Mouse (Mus musculus): Measurements from ENCODE around the gene Fam214a. TPM values are rescaled to one million over a fixed set of nuclear protein-coding genes. Genes with fewer than 3 reads are reported as not detected.

Fam214a gene
- polyA plus RNA-seq, 1 experiment = 29.9 TPM

DNA sequence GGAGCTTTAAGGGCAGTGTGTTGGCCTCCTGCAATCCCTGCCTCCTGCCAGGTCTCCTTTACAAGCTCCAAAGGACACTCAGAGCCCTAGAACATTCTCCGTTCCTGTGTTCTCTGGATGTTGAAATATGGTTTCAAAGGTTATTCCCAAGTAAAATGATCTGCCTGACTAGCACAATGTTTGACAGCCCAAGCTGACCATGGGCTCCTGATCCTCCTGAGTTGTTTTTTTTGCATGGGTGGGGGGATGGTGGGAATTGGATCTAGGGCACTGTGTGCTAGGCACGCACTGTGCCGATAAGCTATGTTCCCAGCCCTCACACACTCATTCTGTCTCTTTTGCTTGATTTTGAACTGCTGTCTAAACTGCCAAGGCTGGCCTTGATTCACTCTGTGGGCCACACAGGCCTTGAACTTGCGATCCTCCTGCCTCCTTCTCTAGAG is 22.7 kb upstream of the Fam214a start:
- H3K4me3 ChIP-seq (ENCODE audit: insufficient read depth, low read depth, low read length) = no peak overlapping the region
- peak overlapping the region; percentile 94 for H3K27ac ChIP-seq (replicated peaks; ENCODE audit: low read depth, low read length)
- peaks cover 13% of the 10 kb centered on the region for H3K4me1 ChIP-seq (ENCODE audit: control insufficient read depth, insufficient read depth, insufficient read length, low read length)

DNA sequence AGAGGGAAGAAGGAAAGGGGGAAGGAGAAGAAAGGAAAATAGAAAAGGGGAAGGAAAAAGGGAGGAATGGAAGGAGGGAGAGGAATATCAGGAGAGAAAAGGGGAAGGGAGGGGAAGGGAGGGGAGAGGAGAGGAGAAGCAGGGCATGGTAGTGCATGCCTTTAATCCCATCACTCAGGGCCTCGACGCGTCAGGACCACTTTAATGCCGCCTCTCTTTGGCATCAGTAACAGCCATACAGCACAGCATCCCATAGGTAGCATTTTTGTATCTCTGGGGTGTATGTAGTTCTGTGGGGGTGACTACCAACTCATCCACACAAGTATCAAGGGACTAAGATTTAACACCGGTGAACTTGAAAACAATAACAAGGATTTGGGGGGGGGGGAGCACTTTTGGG is 22.0 kb upstream of the Fam214a start:
- Histone ChIP-seq H3K27ac (replicated peaks; ENCODE audit: low read depth, low read length) (peak overlapping the region; percentile 94), H3K4me3 (ENCODE audit: insufficient read depth, low read depth, low read length) (no peak overlapping the region), H3K4me1 (ENCODE audit: control insufficient read depth, insufficient read depth, insufficient read length, low read length) (peaks cover 13% of the 10 kb centered on the region)

DNA sequence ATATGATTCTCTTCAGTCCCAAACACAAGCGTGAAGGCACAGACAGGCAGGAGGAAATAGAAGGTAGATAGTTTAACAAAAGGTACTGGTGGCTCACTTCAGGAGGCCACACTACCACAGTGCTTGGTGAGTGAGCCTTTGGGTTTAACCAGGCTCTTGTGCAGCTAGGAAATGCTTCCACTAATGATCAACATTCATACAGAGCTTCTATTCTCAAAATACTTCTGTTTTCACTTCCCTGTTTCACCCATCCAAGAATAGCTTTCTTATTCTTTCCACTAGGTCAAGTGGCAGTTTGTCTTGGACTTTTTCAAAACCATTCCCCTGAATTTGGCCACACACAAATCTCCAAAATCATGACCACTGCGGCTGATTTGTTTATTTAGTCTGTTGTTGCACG is 17.4 kb upstream of the Fam214a start:
- peaks cover 14% of the 10 kb centered on the region for H3K4me1 ChIP-seq (ENCODE audit: control insufficient read depth, insufficient read depth, insufficient read length, low read length)
- peak overlapping the region; percentile 81 for H3K27ac ChIP-seq (replicated peaks; ENCODE audit: low read depth, low read length)
- H3K4me3 ChIP-seq (ENCODE audit: insufficient read depth, low read depth, low read length) = no peak overlapping the region

DNA sequence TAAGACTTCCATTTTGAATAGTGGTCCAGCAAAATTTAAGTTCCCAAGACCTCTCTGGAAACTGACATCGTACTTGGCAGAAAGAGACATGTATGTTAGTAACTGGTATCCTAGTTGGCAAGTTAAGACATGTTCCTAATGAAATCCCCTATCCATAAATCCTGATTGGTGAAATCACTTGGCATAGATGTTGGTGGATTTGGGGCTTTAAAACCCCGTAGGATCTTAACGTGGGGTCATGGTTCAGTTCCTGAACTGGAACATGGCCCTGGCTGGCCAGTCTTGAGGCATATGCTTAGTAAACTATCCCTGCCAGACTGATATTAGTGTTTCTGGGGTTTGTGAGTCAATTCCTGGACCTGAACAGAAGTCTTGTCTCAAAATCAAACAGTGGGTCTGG is 14.9 kb upstream of the Fam214a start:
- Histone ChIP-seq H3K4me3 (ENCODE audit: insufficient read depth, low read depth, low read length) (no peak overlapping the region), H3K4me1 (ENCODE audit: control insufficient read depth, insufficient read depth, insufficient read length, low read length) (peaks cover 4% of the 10 kb centered on the region), H3K27ac (replicated peaks; ENCODE audit: low read depth, low read length) (0 out of 2 replicates have a peak overlapping the region, but pooled peaks have one; percentile 18)

DNA sequence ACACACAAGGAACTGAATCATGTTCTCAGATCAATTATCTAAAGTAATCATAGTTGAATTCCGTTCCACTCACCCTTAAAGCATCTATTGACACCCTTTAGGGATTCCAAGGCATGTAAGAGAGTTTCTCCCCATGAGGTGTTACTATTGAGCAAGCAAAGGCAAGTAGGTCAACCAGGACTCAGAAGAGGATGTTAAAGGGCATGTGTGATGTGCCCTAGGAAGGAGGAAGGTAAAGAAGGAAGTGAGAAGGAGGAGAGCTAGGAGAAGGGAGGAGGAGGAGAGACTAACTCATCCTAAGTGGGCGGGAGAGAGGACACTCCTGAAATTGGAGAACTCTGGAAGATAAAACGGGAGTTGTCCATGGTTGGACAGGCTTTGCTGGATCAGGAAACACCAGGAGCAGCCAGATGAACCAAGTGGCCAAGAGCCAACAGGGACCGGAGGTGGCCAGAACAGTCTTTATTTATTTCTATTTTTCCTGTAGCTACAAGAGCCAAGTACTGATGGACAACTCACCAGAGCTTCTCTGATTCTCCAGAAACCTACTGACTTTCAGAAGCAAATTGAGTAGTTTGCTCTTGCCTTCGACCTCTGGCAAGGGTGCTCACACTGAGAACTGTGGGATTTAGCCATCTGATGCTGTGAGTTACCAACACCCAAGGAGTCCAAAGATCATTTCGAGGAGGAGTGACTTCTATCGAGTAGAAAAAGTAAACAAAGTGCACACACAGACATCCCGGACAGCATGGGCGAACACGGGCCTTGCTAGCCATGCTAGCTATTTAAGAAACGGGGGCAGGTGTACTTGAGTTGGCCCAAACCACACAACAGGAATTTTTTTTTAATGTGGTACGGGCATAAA is 13.8 kb upstream of the Fam214a start:
- H3K4me1 ChIP-seq (ENCODE audit: control insufficient read depth, insufficient read depth, insufficient read length, low read length) = peaks cover 4% of the 10 kb centered on the region
- H3K27ac ChIP-seq (replicated peaks; ENCODE audit: low read depth, low read length) = 0 out of 2 replicates have a peak overlapping the region, but pooled peaks have one; percentile 13
- H3K4me3 ChIP-seq (ENCODE audit: insufficient read depth, low read depth, low read length) = no peak overlapping the region

DNA sequence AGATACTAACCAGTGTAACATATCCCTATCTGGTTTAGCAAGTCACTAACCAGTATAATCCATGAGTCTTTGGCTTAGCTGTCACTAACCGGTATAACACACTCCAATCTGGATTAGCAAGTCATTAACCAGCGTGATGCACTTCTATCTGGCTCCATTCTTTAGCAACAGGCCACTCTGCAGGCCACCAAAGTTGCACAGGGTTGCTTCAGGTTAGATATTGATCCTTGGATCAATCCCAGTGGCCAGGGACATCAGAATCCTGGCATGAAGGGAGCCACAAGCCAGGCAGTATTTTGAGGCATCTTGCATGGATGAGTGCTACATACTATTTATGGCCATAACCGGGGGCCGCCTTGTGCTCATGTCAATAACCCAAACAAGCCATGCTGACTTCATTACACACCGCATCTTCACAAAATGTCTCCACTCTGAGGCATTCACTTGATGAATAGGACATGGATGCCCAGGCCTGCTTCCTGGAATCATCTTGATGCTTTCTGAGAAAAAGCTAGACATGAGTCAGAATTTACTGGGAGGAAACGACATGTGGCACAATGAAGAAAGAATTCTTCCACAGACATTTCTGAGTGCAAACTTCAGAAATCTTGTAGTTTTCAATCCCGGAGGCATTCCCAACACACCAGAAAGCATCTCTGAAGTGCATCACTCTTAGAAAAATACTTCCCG is 5.8 kb upstream of the Fam214a start:
- no peaks in the 10 kb centered on the region for H3K4me1 ChIP-seq (ENCODE audit: control insufficient read depth, insufficient read depth, insufficient read length, low read length)
- no peak overlapping the region for H3K27ac ChIP-seq (replicated peaks; ENCODE audit: low read depth, low read length)
- H3K4me3 ChIP-seq (ENCODE audit: insufficient read depth, low read depth, low read length) = no peak overlapping the region

DNA sequence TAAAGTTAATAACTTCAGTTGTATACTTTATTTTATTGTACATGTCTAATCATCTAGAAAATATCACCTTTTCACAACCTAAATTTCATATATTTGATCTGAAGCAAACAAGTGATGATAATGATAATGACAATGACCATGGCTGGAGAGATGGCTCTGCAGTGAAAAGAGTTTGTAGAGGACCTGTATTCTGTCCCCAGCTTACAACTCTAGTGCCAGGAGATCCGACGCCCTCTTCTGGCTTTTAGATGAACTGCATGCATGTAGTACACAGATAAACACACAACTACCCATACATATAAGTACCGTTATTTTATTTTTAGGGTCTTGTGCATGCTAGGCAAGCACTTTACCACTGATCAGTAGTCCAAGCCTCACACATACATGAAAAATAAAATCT is 1.2 kb upstream of the Fam214a start:
- H3K27ac ChIP-seq (replicated peaks; ENCODE audit: low read depth, low read length) = no peak overlapping the region
- H3K4me1 ChIP-seq (ENCODE audit: control insufficient read depth, insufficient read depth, insufficient read length, low read length) = peaks cover 3% of the 10 kb centered on the region

DNA sequence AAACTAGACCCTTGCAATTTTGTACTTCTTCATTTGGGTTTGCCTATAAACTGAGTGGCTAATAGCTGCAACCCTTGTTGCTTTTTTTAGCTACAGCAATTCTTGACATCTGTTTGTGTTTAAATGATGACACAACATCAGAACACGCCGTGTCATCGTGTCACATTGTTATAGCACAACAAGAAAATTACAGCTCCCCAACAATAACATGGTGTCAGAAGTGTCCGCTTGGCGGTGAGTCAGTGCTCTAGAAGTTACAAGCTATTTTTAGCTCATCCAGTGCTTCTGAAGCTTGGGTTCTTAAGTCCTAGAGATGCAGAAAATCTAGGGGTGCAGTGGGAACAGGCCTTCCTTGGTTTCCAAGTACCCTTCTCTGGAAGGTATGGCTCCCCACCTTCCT is 578 bp upstream of the Fam214a start:
- Histone ChIP-seq H3K4me3 (ENCODE audit: insufficient read depth, low read depth, low read length) (peak overlapping the region; percentile 66), H3K27ac (replicated peaks; ENCODE audit: low read depth, low read length) (no peak overlapping the region), H3K4me1 (ENCODE audit: control insufficient read depth, insufficient read depth, insufficient read length, low read length) (peaks cover 3% of the 10 kb centered on the region)

More for the DNA sequence above, 1.2 kb upstream of the Fam214a start:
- H3K4me3 ChIP-seq (ENCODE audit: insufficient read depth, low read depth, low read length) = no peak overlapping the region

DNA sequence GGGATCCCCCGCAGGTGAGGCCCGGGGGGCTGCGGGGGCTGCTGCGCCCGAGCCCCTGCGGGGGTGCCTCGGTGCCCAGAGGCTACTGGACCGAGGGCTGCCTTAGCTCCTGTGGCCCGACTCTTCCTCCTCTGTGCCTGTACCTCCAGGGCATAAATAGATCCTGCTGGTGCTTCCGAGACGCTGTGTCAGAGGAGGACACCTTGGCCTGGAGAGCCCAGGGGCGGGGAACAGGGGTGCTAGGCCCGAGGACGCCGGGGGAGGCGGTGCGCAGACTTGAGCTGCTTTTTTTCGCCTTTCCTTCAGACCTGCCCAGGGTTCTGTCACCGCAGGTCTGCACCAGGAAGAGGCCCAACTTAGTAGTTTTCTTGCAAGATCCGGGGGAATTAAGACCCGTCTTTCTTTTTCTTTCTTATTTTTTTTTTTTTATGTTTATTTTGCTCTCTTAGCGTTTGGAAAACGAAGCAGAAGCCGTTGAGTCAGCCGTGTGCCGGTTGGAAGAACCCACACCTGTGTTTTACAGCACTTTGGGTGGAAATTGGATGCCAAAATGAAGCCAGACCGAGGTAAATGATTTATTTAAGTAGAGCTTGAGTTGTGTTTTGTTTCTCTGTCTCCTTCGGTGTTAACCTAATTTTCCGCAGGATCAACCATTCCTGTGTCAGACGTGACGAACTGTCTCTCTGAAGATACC is 728 bp downstream of the Fam214a start:
- H3K4me3 ChIP-seq (ENCODE audit: insufficient read depth, low read depth, low read length) = peak overlapping the region; percentile 66
- peak overlapping the region; percentile 84 for H3K27ac ChIP-seq (replicated peaks; ENCODE audit: low read depth, low read length)
- H3K4me1 ChIP-seq (ENCODE audit: control insufficient read depth, insufficient read depth, insufficient read length, low read length) = peaks cover 3% of the 10 kb centered on the region

DNA sequence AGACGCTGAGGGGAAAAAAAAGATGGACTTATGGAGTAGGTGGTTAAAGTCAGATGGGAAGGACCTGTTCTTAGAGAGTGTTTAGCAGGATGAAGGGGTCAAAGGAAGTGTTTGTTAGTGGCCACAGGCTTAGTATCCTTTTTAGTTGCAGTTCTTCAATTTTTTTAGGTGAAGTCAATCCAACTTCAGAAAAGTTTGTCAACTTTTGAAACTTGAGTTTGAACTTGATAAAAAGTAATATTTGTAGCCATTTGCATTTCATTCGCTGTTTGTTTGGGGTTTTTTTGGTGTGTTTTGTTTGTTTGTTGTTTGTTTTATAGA is 1.2 kb downstream of the Fam214a start:
- H3K4me1 ChIP-seq (ENCODE audit: control insufficient read depth, insufficient read depth, insufficient read length, low read length) = peaks cover 3% of the 10 kb centered on the region
- peak overlapping the region; percentile 66 for H3K4me3 ChIP-seq (ENCODE audit: insufficient read depth, low read depth, low read length)
- peak overlapping the region; percentile 84 for H3K27ac ChIP-seq (replicated peaks; ENCODE audit: low read depth, low read length)

DNA sequence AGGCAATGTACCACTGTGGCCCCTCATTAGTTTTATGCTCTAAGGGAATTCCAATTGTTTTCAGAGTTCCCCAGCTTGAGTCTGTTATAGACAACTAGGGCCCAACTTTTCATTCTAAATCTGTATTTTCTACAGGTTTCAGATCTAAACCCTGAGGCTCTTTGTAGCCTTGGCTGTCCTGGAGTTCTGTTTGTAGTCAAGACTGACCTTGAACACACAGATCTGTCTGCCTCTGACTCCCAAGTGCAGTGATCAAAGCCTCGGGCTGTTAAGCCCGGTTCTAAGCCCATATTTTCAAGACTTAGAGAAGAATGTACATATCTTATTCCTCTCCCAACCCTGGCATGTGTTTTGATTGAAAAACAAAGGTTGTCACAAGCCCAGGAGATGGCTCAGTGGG is 1.7 kb downstream of the Fam214a start:
- peak overlapping the region; percentile 84 for H3K27ac ChIP-seq (replicated peaks; ENCODE audit: low read depth, low read length)
- peak overlapping the region; percentile 66 for H3K4me3 ChIP-seq (ENCODE audit: insufficient read depth, low read depth, low read length)

DNA sequence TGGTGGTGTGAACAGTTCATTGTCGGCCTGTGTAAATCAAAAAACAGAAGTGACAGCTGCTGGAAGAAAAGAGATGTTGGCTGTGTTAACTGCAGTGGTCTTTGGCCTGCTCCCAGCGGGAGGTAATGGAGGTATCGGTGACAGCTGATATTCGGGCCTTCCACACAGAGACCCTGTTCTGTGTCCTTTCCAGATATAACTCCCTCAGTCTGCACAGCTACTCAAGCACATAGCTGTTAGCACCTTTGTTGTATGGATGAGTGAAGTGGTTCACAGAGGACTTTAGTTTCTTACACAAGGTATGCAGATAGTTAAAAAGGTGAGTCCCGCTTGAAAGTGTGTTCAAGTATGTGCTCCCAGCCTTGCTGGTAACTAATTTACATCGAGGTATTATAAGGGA is 7.9 kb downstream of the Fam214a start:
- no peak overlapping the region for H3K4me3 ChIP-seq (ENCODE audit: insufficient read depth, low read depth, low read length)
- H3K27ac ChIP-seq (replicated peaks; ENCODE audit: low read depth, low read length) = no peak overlapping the region
- no peaks in the 10 kb centered on the region; the same call in none of the 2 replicates for H3K4me1 ChIP-seq (ENCODE audit: control insufficient read depth, insufficient read depth, insufficient read length, low read length)

More for the DNA sequence above, 1.7 kb downstream of the Fam214a start:
- H3K4me1 ChIP-seq (ENCODE audit: control insufficient read depth, insufficient read depth, insufficient read length, low read length) = peaks cover 3% of the 10 kb centered on the region

DNA sequence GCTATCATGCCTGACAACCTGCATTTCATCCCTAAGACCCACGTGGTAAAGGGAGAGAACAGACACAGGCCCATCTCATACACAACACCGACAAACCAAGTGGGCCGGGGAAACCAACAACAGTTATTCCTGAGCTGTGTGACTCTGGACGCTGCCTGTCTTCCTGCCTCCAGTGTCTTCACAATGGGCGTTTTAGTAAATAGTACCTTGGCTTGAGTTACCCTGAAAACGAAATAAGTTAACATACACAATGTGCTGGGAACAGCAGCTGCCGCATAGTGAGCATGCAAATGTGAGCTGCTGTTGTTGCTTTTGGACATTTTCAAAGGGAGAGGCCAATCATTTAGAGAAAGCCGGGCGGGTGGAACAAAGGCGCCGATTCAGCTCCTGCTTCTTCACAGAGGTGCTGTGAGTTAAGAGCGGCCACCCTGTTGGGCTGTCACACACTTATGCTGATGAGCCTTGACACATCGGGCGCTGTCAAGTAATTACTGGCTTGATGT is 8.4 kb downstream of the Fam214a start:
- no peak overlapping the region for H3K4me3 ChIP-seq (ENCODE audit: insufficient read depth, low read depth, low read length)
- no peaks in the 10 kb centered on the region; the same call in 1 of the 2 replicates for H3K4me1 ChIP-seq (ENCODE audit: control insufficient read depth, insufficient read depth, insufficient read length, low read length)
- H3K27ac ChIP-seq (replicated peaks; ENCODE audit: low read depth, low read length) = no peak overlapping the region

DNA sequence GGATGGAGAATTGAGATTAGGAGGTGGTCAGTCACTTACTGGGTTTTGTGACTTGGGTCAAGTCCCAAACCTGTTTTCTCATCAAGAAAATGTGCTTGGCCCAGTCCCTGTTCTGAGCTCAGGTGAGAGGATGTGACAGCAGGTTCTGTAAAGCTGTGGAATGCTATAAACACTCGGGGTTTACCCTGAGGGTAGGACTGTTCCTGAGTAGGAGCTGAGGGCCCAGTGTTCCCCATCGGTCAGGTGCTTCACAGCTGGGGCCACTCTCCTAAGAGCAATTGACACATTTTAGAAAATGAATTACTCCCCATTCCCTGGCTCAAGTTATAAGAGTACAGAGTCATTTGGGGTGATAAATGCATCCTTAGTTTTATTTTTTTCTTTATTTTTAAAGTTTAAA is 11.3 kb downstream of the Fam214a start:
- Histone ChIP-seq H3K4me1 (ENCODE audit: control insufficient read depth, insufficient read depth, insufficient read length, low read length) (no peaks in the 10 kb centered on the region; the same call in 1 of the 2 replicates), H3K27ac (replicated peaks; ENCODE audit: low read depth, low read length) (no peak overlapping the region), H3K4me3 (ENCODE audit: insufficient read depth, low read depth, low read length) (no peak overlapping the region)

DNA sequence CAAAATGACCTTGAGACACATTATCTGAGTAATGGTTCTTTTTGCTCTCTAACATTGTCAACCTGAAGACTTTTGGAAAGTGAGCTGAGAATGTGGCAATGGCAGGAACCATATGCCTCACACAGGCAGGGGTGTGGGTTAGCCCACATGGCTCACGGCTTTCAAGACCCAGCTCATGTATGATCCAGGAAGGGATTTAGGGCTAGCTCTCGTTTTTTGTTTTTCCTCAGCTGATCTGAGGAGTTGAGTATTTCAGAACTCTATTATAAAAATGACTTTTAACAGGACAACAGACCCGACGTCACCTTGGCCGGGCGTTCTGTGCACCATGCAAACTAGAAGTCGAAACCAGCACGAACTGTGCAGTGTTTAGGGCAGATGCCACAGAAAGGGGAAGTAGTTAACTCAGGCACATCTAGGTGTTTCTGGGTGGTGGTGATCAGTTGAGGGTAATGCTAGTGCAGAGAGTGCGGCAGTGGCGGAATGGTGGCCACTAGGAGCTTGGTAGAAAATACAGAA is 12.2 kb downstream of the Fam214a start:
- H3K4me1 ChIP-seq (ENCODE audit: control insufficient read depth, insufficient read depth, insufficient read length, low read length) = no peaks in the 10 kb centered on the region; the same call in 1 of the 2 replicates
- H3K27ac ChIP-seq (replicated peaks; ENCODE audit: low read depth, low read length) = no peak overlapping the region
- no peak overlapping the region for H3K4me3 ChIP-seq (ENCODE audit: insufficient read depth, low read depth, low read length)

Data from brown adipose tissue, adult 24 weeks (tissue).